Mouse (Mus musculus) ZHBTc4 (cell line): ENCODE data around the gene Gm30191.
A peak's percentile ranks its signal among the peaks of the same experiment; 100 is the strongest.

Experiments
- DNase-seq: peaks from one replicate; pipeline ENCODE4 v3.0.0-alpha.2; 2011; ENCODE audit warnings: low read depth, low spot score

The Gm30191 gene

DNA sequence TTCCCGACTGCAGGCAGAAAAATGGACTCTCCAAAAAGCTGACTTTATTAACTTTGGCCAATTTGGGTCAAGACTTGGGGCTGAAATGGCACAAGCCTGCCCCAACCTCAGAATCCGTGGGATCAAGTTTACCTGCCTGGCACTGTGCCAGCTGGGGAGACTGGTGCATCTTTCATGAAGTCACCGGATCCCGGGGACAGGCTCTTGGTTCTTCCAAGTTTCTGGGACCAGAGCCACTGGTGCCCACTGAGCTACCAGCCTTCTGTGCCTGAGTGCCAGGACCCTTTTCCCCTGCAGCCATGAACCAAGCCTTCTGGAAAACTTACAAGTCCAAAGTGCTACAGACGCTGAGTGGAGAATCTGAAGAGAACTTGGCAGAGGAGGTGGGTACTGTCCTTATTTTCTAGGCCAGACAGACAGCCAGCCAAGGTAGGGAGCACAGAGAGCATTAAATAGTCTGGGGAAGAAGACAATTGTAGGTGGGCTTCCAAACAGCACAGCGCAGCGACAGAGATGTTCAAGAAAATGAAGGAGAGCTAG lies at the start of gene Gm30191:
TSS of gene Gm30191 (plus strand) at position 217 of the 540 bp plus-strand sequence.
- DNase-seq, result no peak

DNA sequence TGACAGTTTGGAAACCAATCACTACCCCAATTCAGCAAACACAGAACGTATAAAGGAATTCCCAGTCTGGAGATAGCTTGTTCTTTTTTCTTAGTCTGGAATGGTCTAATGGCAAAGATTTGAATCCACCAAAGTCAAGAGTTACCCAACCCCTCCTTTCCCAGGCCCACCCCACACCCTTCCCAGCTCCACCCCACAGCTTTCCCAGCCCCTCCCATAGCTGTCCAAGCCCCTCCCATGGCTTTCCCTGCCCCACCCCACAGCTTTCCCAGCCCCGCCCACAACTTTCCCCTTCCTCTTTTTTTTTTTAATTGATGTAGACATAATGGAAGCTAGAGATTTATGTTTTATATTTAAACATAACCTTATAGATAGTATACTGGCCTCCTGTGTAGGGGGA lies 47.4 kb upstream of the Gm30191 start:
- peak; percentile 79 for DNase-seq

DNA sequence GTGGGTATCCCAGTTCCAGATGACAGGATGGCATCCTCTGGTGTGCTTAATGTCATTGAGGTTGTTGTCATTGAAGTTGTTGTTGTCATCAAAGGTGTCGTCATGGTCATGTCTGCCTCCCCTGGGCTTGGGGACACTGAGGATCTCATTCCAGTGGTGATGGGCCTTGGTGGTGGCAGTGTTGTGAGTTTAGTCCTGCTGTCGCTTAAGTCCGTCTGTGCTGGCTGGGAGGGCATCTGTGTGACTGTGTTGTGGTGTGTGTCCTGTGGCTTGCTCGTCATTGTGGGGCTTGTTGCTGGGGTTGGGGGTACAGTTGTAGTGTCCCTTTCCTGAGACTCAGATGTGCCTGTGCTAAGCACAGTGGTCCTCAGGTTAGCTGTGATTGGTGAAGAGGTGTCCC lies 43.8 kb upstream of the Gm30191 start, which contains the start of gene Gm7534:
TSS of gene Gm7534 (minus strand) at position 101 of the 400 bp plus-strand sequence.
- no peak for DNase-seq

GRCm38 (mm10) chr4:134203340-134203896 lies 43.3 kb upstream of the Gm30191 start:
- no peak for DNase-seq

DNA sequence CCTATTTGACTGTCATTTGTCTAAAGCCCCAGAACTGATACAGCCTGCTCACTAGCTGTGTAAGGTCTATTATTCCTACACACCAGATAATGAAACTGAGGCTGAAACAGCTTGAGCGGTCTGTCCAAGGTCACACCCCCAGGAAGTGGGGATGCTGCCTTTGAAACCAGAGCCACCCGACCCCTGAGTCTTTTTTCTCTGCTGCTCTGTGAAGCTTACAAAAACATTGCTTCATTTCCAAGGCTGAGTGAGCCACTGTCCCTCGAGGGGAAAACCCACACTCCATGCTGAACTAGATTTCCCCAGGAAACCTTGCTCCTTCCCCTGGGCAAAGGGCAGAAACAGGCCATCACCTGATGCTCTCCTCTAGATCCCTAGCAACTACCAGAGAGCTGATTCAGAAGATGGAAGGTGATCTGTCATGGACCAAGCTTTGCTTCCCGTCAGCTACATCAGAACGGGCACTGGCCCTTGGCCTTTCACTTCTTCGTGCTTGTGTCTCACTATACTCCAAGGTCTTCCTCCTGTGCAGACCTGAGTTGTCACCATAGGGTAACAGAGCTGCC lies 40.2 kb upstream of the Gm30191 start:
- no peak for DNase-seq

- DNase-seq, result no peak
Measured at GRCm38 (mm10) chr4:134222793-134223600, 23.7 kb upstream of the Gm30191 start.

GRCm38 (mm10) chr4:134227194-134227593 lies 19.5 kb upstream of the Gm30191 start, which contains the start of gene Catsper4:
TSS of gene Catsper4 (minus strand) at chr4:134227383.
- DNase-seq, result no peak

GRCm38 (mm10) chr4:134230431-134230830 lies 16.3 kb upstream of the Gm30191 start:
- no peak for DNase-seq

DNA sequence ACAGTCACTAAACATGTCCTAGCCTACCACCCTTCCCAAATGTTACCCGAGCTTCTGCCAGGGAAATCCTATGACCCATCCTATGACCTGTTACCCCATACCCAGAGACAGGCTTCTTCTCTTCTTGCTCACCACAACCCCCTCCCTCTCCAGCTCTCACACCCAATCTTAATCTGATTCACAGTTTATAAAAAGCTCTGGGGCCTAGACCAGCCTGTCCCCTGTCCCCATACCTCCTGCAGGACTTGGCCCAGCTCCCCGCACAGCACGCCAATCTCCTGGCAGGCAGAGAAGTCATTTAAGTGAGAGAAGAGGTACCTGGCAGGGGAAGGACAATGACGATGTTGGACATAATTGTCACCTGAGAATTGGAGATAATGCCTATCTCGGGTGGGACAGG lies 11.9 kb upstream of the Gm30191 start:
- no peak for DNase-seq

DNA sequence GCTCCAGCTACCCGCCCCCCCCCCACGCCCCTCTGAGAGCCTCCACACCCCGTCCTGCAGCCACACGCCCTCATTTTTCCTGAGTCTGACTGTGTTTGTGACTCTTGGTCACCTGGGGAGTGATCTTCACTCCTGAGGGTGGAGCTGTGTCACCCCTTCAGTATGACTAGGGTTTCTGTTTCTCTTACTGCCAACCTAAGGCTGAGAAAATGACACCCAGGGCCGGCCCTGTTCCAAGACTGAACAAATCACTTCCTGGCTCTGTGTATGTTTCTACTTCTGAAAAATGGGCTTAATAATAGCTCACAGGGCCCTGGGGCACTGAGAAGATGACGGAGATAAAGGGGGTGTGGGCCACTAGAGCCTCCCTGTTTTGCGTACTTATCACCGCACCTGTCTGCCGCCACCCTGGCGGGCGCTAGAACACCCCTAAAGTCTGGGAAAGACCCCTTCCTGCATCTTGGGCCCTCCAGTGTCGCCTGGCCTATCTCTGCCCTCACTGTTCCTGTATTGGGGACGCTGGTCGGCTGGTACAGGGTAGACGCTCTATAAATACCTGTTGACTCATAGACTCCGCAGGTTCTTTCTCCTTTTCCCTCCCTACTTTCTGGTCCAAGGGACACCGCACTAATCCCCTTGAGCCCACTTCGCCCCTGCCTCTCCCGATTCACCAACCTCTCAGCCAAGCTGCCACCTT lies 9.0 kb upstream of the Gm30191 start:
- DNase-seq, result no peak

DNA sequence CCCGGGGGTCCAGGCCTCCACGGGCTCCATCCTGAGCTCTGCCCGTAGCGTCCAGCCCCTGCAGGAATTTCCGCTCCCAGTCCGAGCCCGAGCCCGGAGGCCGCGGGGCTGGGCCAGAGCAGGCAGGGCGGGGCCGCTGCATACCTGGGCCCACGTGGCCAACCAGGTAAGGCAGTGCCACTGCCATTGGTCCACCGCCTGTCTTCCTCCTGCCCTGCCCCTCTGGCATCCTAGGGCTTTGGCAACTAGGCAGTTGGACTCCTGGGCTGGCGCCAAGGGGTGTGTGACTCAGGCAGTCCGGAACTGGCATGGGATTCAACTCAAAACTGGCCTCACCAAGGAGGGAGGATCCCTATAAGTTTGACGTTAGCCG lies 8.5 kb upstream of the Gm30191 start, which contains the start of gene Cnksr1:
TSS of gene Cnksr1 (minus strand) at position 121 of the 373 bp plus-strand sequence.
- no peak for DNase-seq

DNA sequence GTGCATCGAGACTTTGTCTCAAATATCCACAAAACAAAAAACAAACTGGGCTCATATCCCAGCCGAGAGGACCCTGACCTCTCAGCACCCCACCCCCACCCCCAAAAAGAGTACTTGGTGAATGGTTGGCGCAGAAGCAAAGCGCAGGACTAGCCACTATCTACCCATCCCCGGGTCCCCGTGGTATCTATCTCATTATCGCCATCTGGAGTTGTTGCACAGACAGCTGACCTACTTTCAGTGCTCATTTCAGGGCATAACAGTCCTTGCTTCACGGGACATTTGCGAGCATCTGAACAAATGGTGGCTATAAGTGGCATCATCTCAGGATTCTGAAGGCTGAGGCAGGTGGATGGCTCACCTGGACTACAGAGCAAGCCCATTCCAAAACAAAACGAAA lies 8.0 kb upstream of the Gm30191 start:
- no peak for DNase-seq

DNA sequence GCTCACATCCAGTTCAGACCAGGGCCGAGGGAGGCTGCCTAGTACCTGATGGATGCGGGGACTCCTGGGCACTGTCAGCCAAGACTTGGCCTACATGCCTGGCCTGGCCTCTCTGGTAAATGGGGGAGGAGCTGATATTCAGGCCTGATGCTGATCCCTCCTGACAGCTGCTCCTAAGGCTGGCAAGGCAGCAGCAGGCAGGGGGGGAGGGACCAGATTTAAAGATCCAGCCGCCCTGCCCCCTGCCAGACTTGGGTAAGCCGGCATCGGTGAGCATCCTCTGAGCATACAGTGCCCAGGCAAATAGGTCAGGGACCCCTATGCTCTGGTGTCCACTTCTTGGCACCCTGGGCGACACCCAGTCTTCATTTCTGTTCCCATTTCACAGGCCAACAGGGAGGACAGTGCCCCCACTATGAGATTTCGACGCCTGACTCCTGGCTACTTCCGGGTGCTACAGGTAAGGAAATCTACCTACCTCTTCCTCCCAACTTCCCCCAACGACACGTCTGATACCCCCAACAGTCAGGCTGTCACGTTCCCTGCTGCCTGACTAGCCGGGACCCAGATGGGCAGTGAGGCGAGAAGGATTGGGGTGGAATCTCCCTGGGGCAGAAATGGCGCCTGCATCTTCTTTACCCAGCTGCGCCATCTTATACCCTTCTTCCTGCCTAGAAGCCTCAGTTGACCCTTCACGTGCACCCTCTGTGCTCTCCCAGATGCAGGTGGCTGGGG lies 3.1 kb upstream of the Gm30191 start, which contains the start of gene E130218I03Rik:
TSS of gene E130218I03Rik (plus strand) at position 147 of the 735 bp plus-strand sequence.
- no peak for DNase-seq

GRCm38 (mm10) chr4:134245148-134245843 lies 1.4 kb upstream of the Gm30191 start, which contains the start of gene Zfp593:
TSS of gene Zfp593 (minus strand) at chr4:134245592.
- DNase-seq, result peak; percentile 95

DNA sequence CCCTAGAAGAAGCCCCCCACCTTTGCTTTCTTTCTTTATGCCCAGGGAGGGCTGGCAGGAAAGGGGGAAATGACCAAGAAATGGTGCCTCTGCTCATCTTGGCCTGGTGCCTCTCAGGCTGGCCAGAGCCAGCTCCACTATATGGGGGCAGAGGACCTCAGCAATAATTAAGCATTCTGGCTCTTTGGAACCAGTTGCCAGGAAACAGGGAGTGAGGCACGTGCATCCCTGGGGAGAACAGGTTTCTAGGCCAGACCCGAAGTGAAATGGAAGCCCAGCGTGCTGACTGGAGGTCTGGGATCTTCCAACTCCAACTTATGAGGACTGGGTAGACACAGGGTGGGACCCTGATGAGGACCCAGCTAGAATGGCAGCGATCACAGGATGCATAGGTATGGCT lies 479 bp upstream of the Gm30191 start:
- no peak for DNase-seq

DNA sequence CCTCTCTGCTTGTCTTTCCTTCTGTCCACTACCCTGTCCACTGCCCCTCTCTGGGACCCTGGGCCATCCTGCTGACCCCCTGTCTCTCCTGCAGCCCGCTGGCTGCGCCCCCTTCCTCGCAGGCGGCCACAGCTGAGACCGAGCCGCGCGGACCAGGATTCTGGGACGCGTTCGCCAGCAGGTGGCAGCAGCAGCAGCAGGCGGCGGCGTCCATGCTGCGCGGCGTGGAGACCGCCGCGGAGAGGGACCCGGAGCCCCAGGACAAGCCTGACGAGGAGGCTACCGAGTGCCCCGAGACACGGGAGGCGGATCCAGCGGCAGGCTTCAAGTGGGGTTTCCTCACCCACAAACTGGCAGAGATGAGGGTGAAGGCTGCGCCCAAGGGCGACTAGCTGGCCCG lies 2.9 kb downstream of the Gm30191 start:
- peak; percentile 84 for DNase-seq

DNA sequence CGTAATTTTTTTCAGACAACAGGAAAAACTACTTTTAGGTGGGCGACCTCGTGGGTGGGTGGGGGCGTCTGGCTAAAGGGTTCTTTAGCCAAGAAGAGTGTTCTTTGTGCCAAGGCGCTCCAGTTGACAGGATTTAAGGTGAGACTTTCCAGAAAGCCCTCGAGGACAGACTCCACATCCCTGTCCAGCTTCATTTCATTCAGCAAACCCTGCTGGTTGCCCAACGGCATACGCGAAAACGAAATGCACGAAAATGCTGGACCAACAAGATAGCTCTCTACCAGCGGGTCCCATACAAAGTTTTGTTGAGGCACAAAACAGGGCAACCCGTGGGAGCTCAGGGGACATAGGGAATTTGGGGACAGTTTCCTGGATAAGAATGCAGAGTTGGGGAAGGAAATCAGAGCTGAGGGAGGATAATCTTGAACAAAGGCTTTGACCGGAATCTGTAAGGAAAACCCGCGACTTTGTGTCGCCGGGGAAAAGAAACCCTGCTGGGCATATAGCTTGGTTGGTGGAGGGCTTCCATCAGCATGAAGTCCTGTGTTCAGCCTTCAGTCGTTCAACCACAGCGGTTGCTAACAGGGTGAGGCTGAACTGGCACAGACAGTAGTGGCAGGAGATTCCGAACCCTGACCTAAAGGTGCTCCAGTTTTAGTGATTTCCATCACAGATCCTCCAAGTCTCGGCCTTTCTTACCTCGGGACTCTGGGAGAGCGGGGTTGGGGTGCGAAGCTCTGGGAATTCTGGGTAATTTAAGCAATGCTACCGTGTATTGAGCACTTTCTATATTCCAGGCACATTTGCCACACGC lies 3.6 kb downstream of the Gm30191 start:
- DNase-seq, result no peak

DNA sequence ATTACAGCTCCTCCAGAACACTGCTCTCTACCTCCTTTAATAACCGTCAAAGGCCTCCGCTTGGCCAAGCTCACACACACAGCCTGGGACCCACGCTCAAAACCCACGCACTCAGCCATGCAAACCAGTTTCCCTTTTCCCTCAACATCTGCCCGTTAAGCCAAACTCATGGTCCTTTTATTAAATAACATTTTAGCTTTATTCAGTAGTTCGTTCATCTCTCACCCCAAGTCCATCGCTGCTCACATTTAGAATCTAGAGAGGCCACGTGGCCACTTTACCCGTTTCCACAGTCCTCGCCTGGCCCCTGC lies 4.2 kb downstream of the Gm30191 start:
- no peak for DNase-seq

GRCm38 (mm10) chr4:134251241-134252130 lies 4.8 kb downstream of the Gm30191 start:
- peak; percentile 79 for DNase-seq
